Mouse (Mus musculus): ENCODE measurements around the gene Tox2.

Gene Tox2

GRCm38 (mm10) chr2:163205737-163206490 lies 3.0 kb downstream of the Tox2 start:
- DNase-seq, result no peak

- peak; percentile 57 for DNase-seq
These were observed 4.4 kb downstream of the Tox2 start for GRCm38 (mm10) chr2:163207315-163207714.

GRCm38 (mm10) chr2:163209139-163209538 lies 6.2 kb downstream of the Tox2 start:
- no peak for DNase-seq

GRCm38 (mm10) chr2:163213085-163213484 lies 10.2 kb downstream of the Tox2 start:
- no peak for DNase-seq

- no peak for DNase-seq
These were observed 15.2 kb downstream of the Tox2 start for GRCm38 (mm10) chr2:163218095-163218494.

GRCm38 (mm10) chr2:163218571-163218970 lies 15.6 kb downstream of the Tox2 start:
- DNase-seq, result no peak

DNA sequence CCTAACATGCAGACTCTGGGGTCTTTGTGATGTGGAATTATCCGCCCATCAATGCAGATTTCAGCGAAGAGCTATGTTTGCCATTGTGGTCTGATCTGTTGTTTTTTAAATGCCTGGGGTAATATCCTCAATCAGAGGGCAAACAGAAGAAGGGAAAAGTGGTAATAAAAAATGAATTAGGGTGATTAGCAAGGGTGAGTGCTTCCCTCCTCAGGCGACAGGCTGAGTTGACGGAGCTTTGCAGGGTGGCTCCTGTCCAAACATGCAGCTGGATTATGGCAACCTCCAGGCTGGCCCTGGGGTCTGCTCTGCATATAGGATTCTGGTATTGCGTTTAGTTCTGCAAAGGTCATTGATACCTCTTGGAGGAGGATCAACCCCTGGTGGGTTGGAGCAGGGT lies 16.5 kb downstream of the Tox2 start:
- DNase-seq, result no peak

- DNase-seq, result no peak
These were observed 17.8 kb downstream of the Tox2 start for GRCm38 (mm10) chr2:163220706-163221105.

DNA sequence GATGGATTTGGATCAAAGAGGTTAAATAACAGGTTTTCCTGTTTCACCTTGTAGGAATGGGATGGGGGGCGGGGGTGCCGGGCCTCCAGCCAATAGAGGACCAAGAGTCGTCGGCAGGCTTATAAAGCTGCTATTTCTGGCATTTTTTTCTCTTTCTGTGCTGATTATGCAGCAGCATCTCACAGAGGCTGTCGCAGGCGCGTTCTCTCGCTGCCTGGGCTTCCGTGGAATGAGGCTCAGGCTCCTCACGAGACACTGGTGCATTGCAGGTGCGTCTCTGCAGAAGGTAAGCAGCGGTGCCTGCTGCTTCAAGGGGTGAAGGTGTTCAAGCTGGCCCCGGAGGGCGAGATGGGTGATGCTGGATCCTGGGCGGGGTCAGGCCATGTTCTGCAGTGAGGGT lies 22.4 kb downstream of the Tox2 start:
- no peak for DNase-seq

GRCm38 (mm10) chr2:163229050-163229449 lies 26.1 kb downstream of the Tox2 start:
- DNase-seq, result peak; percentile 82

DNA sequence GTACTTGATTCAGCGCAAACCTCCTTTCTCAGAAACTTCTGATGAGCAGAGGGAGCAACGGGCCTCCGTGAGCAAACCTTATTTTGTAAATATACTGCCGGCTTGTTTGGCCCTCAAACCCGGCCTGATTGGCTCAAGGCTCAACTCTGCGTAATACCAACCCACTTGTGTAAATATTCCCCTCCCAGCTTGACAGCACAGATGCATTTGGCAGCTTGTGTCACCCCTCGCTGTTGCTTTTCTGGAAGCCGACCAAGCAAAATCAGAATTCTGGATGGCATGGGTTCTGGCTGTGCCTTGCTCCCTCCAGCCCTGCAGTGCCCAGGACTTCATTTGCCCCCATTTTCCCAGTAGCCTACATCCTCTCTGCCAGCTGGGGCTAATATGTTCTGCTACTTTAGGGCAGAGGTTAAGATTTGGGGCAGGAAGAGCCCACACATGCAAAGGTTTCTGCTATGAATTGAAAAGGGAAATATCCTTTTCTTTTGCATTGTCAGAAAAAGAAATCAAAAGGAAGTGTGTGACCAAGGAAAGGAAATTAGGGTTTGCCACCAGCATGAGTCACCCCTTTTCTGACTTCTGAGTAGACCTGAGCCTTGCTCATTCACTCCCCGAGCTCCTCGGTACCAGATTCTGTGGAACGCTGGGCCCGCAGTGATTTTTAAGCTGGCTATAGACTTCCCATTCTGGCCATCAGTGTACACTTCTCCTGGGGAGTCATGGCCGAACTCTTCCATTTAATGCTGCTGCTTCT lies 29.0 kb downstream of the Tox2 start:
- DNase-seq, result no peak

GRCm38 (mm10) chr2:163233666-163234065 lies 30.7 kb downstream of the Tox2 start:
- no peak for DNase-seq

- no peak for DNase-seq
These were observed 33.1 kb downstream of the Tox2 start for GRCm38 (mm10) chr2:163236057-163236456.

- DNase-seq, result no peak
These were observed 35.1 kb downstream of the Tox2 start for GRCm38 (mm10) chr2:163237999-163238529.

- no peak for DNase-seq
These were observed 37.0 kb downstream of the Tox2 start for GRCm38 (mm10) chr2:163239945-163240344.

DNA sequence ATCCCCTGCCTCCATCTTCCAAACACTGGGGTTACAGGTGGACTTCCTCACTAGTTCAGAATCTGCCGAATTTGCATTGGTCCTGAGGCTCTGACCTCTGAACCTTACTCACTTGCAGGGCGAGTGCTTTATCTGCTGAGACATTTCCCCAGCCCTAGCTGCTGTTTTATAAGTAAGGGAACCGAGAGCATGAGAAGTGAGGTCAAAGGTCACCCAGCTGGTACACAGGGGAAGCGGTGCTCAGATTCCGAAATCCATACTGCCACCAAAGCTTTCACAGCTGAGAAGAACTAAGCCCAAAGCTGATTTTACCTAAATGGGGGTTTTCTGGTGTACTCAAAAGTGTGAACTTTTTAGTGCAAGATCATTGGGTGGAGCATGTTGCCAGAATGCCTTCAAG lies 38.9 kb downstream of the Tox2 start:
- no peak for DNase-seq

GRCm38 (mm10) chr2:163243917-163244852 lies 41.3 kb downstream of the Tox2 start:
- no peak for DNase-seq

- DNase-seq, result no peak
These were observed 46.0 kb downstream of the Tox2 start for GRCm38 (mm10) chr2:163248912-163249311.

- peak; percentile 26 for DNase-seq
These were observed 49.7 kb downstream of the Tox2 start for GRCm38 (mm10) chr2:163252645-163253044.

- peak; percentile 73 for DNase-seq
These were observed 50.5 kb downstream of the Tox2 start for GRCm38 (mm10) chr2:163253248-163254099.

DNA sequence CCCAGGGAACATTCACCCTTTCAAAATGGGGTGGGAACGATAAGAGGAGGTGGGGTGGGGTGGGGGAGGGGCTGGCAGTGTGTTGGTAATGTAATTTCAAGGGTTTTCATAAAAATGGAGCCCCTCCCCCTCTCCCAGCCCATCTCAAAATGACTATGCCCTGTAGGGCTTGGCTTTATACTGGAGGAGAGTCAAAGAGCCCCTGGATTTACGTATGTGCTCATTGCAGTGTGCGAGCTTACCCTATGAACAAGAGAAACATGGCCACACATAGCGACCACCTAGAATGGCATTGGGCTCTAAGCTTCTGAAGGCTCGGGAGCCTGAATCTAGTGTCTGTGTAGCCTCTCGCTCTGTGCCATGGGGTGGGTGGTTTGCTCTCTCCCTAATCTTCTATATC lies 51.3 kb downstream of the Tox2 start:
- no peak for DNase-seq

- DNase-seq, result no peak
These were observed 53.8 kb downstream of the Tox2 start for GRCm38 (mm10) chr2:163256765-163257164.

Data from thymus, postnatal 14 days (tissue).